Comparison of ENCODE assay signal across 9 mouse cellular contexts in genomic region chr11:78982513-78983291, GRCm38 (mm10). TPM values are rescaled to one million over a fixed set of nuclear protein-coding genes. Genes with fewer than 3 reads are reported as not detected.
A peak's percentile ranks its signal among the peaks of the same experiment; 100 is the strongest.
DNase-seq lines count a peak whose midpoint lies in the region; ATAC-seq and TF ChIP-seq lines count a peak whose summit lies in the region.
"Had no signal": no experiment of that assay in that cellular context is flagged by ENCODE, and none has a peak within 500 bp of the region (broad histone marks: within the 10 kb centered on the region; RNA-seq: fewer than 3 reads in every experiment).

No protein-coding gene starts in this region.

- DNase-seq in gastrocnemius, adult 2 months: no peak
- DNase-seq in gastrocnemius, postnatal 36 days: no peak
- peak; percentile 55 for DNase-seq in CD4-positive helper T cell, adult 2 months (ENCODE audit: low read depth, low spot score)
- no peak for DNase-seq in cerebellum, adult 18-20 months
- no peak for DNase-seq in adrenal gland, adult (ENCODE audit: inconsistent age in 2 of 2, low spot score in 1 of 2)
- no peak for DNase-seq in adrenal gland, postnatal 14 days

- H3K27ac ChIP-seq in gastrocnemius, adult 2 months: peak overlapping the region; percentile 87
- H3K27ac ChIP-seq: embryonic facial prominence, embryonic 12.5 days had no signal

- intact Hi-C loops in gastrocnemius, adult 2 months (cut with DNase I): no loop called here
- intact Hi-C loops in gastrocnemius, postnatal 36 days (cut with DNase I): no loop called here

- TF ChIP-seq CTCF in gastrocnemius, adult 2 months (IDR thresholded peaks at IDR 0.05): no peak

- ATAC-seq in hematopoietic stem cell, adult 5-6 weeks (replicated peaks in 1 of 2; ENCODE audit: insufficient read depth in 1 of 2, low FRiP score in 2 of 2, low TSS enrichment in 1 of 2, low read depth in 1 of 2, poor library complexity in 2 of 2, severe bottlenecking in 2 of 2): peak; percentile 23 to 31
- ATAC-seq in megakaryocyte, adult 5-6 weeks (ENCODE audit: poor library complexity, severe bottlenecking): peak; percentile 56

- H3K4me3 ChIP-seq in gastrocnemius, adult 2 months: peak overlapping the region; percentile 80
- H3K4me3 ChIP-seq: embryonic facial prominence, embryonic 12.5 days had no signal

RNA-seq across cellular contexts. Expression of gene Lgals9, which starts 2.0 kb away (rescaled TPM):
- 10 to 100 TPM in 1 of 2 experiments, 1 to 10 TPM in 1; 6.6 to 10.1 TPM for total RNA-seq in gastrocnemius, adult 2 months (2021)
- 10 to 100 TPM in 1 of 2 experiments, 1 to 10 TPM in 1; 7.2 to 10.5 TPM for total RNA-seq in gastrocnemius, postnatal 36 days (2021)
- total RNA-seq in hematopoietic stem cell, adult 5-6 weeks (2017): 66.6 and 104 TPM in 2 replicates
- total RNA-seq in megakaryocyte, adult 5-6 weeks (2015): 218 and 231 TPM in 2 replicates
- total RNA-seq in megakaryocyte, adult 5-6 weeks (2017): 40.4 and 48.1 TPM in 2 replicates
- total RNA-seq in adrenal gland, postnatal 14 days (2021): 39.8 and 79.2 TPM in 2 replicates
